ENCODE assay signal across 20 mouse cellular contexts in the genomic region with DNA sequence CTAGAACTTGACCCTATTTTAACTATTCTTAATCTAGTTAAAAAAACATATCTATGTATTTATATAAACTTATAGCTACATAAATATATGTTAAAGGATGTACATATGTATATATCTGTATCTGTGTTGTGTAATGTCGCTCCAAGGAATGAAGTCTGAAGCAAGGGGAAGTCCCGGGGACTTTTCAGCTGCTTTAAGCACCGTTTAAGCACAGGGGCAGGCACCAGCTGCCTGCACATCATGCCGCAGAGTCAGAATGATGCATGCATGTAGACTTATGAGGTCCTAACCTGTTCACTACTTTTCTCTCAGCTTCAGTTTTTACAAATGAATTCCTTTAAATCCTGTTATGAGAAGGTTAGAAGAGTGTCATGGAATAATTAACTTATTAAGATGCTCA.
"Had no signal": no experiment of that assay in that cellular context is flagged by ENCODE, and none has a peak within 500 bp of the region (broad histone marks: within the 10 kb centered on the region; RNA-seq: fewer than 3 reads in every experiment).

No protein-coding gene starts in this region.

- DNase-seq: kidney, adult 8-10 months; kidney, postnatal 10 days; layer of hippocampus, adult 9-11 months; layer of hippocampus, postnatal 36 days; liver, embryonic 13.5 days; lung, adult 2 months; lung, postnatal 14 days; lung, postnatal 4 days; right cerebral cortex, postnatal 4 days; thymus, adult 2 months; thymus, postnatal 14 days; thymus, postnatal 4 days had no signal

- H3K27me3 ChIP-seq: midbrain, embryonic 13.5 days; neural tube, embryonic 13.5 days had no signal

- H3K4me2 ChIP-seq: liver, embryonic 13.5 days; midbrain, embryonic 13.5 days; neural tube, embryonic 13.5 days had no signal

- H3K36me3 ChIP-seq: liver, embryonic 13.5 days; midbrain, embryonic 10.5 days had no signal

- H3K9ac ChIP-seq: liver, embryonic 13.5 days; midbrain, embryonic 13.5 days; neural tube, embryonic 13.5 days had no signal

- H3K4me3 ChIP-seq: layer of hippocampus, adult 2 months; left cerebral cortex, adult 2 months; liver, embryonic 13.5 days; midbrain, embryonic 10.5 days; midbrain, embryonic 13.5 days; myocyte; neural tube, embryonic 13.5 days had no signal

- H3K4me1 ChIP-seq: liver, embryonic 13.5 days had no signal

- H3K27ac ChIP-seq: layer of hippocampus, adult 2 months; left cerebral cortex, adult 2 months; liver, embryonic 13.5 days; midbrain, embryonic 10.5 days; midbrain, embryonic 13.5 days; neural tube, embryonic 13.5 days; stomach, postnatal 0 days had no signal

- H3K9me3 ChIP-seq: liver, embryonic 13.5 days; midbrain, embryonic 10.5 days; midbrain, embryonic 13.5 days; neural tube, embryonic 13.5 days had no signal

- ATAC-seq: midbrain, embryonic 13.5 days; midbrain, embryonic 16.5 days had no signal
